Mouse (Mus musculus) liver, embryonic 18 days (tissue): ENCODE data around the gene Kctd17. TPM values are rescaled to one million over a fixed set of nuclear protein-coding genes. Genes with fewer than 3 reads are reported as not detected.

Experiments
- polyA plus RNA-seq: library from polyadenylated mRNA; depleted of rRNA; stranded (reverse); fragments of >200 nt; gene quantifications from 2 replicates; pipeline ENCODE4 v1.2.3, GENCODE M21; 2012; rRNA removed

The Kctd17 gene
- polyA plus RNA-seq, result 9.7 and 14.1 TPM in 2 replicates

DNA sequence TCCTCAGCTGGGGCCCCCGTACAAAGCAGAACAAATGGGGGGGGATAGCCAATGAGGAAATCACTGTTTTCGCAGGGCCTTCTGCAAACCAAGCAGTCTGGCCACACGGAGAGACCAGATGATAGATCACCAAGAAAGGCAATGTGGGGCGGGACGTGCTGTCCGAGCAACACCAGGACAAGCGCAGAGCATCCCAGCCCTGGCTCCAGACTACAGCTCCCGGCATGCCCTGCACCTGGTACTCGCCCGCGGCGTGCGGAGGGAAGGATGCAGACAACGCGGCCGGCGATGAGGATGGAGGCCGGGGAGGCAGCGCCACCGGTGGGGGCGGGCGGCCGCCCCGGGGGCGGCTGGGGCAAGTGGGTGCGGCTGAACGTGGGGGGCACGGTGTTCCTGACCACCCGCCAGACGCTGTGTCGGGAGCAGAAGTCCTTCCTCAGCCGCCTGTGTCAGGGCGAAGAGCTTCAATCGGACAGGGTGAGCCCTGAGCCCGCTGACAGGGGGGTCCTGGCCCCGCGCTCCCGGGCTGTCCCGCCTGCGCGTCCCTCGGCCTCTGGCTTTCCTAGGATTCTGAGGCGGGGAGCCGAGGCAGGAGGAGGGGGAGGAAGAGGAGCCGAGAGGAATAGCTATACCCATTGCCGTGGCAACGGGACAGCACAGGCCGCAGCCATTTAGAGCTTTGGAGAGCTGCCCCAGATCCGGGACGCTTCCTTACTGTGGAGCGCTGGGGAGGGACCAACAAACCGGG lies at the start of gene Kctd17:
TSS of gene Kctd17 (plus strand) at position 174 of the 748 bp plus-strand sequence.

DNA sequence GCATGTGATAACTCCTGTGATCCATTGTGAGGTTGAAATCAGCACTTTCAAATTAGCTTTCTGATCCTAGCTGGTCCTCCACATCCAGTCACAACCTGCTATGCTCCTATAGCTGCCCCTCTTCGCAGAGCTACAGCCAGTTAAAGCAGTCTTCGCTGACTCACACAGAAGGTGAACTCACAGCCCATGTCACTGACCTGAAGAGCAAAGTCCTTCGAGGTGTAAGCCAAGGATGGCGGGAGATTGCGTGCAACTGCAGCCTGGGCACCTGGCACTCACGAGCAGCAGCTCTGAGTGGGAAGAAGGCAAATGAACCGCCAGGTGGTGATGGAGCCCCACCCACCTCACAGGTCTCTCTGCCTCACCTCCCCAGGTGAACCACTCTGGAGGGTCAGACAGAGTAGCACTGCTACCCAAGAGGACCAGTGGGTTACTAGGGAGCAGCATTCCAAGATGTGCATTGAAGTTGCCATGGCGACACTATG lies 32.8 kb upstream of the Kctd17 start, which contains the start of gene Tex33:
TSS of gene Tex33 (minus strand) at position 435 of the 485 bp plus-strand sequence.

DNA sequence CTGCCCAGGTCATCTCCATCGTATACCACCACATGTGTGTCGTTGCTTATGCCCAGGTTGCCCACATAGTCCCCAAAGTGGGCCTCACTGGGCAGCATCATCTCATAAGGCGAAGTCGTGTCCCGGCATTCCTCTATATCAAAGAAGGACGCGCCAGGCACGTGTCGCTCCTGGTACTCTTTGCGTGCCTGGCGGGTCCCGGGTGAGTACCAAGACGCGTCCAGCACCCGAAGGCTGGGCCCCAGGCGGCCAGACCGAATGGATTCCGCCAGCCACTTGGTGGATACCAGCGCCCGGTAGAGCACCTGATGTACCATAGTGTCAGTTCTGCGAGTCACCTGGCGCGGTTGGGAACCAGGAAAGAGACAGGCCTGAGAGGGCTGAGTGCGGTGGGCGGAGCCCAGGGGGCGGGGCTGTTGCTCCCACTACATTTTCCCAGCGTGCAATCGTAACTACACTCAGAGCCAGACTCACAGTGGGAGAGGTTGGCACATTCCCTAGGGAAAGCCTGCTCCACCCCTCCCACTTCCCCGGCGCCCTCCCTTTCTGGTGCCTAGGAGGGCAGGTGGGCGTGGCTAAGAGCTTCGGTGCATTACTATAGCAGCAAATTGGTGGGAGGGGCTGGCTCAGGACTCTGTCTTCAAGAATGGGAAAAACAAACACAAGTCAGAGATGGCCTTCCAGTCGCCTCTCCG lies 22.7 kb upstream of the Kctd17 start, which contains the start of gene Tst:
TSS of gene Tst (minus strand) at position 391 of the 695 bp plus-strand sequence.

DNA sequence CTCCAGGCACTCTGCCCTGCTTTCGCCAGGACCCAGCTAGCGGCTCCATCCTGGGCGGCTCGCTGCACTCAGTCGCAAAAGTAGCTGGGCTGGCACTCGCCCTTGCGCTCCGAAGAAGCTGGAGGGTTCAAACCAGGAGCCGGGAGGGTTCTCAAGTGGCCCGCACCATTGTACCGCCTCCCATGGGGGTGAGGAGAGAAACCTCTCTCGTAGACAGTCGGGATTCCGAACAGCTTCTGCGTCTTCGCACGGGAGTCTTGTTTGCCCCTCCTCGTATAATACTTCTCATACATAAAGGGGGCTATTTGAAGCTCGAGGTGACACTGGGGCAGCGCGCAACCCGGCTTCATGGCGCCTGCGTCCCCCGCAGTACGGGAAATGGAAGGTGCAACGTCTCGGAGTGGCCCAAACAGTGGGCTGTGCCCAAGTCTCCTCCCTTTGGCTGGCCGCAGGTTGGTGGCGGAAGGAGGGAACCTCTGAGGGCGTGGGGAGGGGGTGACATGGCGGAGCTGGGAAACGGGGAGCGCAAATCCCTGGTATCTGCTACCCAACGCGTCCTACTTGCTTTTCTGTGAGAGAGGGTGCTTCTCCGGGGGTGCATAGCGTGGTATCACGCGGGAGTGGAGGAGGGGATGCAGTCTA lies 21.9 kb upstream of the Kctd17 start, which contains the start of gene Mpst:
TSS of gene Mpst (plus strand) at position 124 of the 642 bp plus-strand sequence.

DNA sequence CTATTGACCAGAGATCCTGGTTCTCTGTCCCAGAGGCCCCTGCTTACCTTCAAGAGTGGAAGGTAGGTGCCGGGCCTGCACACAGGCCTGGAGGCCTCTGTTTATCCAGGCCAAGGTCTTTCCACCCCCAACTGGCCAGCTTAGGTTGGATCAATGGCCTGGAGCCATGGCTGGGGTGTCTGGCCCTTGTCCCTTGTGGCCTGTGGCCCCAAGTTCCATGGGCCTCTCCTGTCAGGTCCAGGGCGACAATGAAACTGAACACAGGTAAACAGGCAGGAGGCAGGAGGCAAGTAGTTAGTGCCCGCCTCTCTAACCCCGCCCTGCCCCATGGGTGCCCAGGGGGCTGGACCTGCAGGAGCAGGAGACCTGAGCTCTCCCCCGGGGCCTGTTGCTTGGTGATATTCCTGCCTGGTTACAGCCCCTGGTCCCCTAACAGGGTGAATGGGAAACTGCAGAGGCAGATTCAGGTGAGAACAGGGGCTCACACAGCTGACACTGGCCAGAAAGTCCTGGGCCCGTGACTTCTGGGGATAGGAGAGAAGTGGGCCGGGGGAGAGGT lies 40.1 kb downstream of the Kctd17 start, which contains the start of gene Tmprss6:
TSS of gene Tmprss6 (minus strand) at position 256 of the 559 bp plus-strand sequence.

Other genes with a start within 250 kb of the Kctd17 start
- gene Pvalb, start 222.2 kb upstream of the Kctd17 start, polyA plus RNA-seq, result not detected in 2 replicates
- gene Ncf4, start 183.8 kb upstream of the Kctd17 start, polyA plus RNA-seq, result 55.4 and 71.9 TPM in 2 replicates
- 3.1 and 3.7 TPM in 2 replicates for gene Csf2rb2, start 122.8 kb upstream of the Kctd17 start, polyA plus RNA-seq
- 6.9 and 10.0 TPM in 2 replicates for gene Csf2rb, start 102.8 kb upstream of the Kctd17 start, polyA plus RNA-seq
- 0.03 and 0.05 TPM in 2 replicates for gene Tex33, start 32.7 kb upstream of the Kctd17 start, polyA plus RNA-seq
- gene Tst, start 22.7 kb upstream of the Kctd17 start, polyA plus RNA-seq, result 310 and 330 TPM in 2 replicates
- gene Mpst, start 22.1 kb upstream of the Kctd17 start, polyA plus RNA-seq, result 122 and 136 TPM in 2 replicates
- 74.6 and 84.1 TPM in 2 replicates for gene Tmprss6, start 40.1 kb downstream of the Kctd17 start, polyA plus RNA-seq
- gene Il2rb, start 66.7 kb downstream of the Kctd17 start, polyA plus RNA-seq, result 1.2 and 1.5 TPM in 2 replicates
- gene C1qtnf6, start 102.9 kb downstream of the Kctd17 start, polyA plus RNA-seq, result 7.3 and 8.1 TPM in 2 replicates
- 0.01 and 0.12 TPM in 2 replicates for gene Sstr3, start 116.1 kb downstream of the Kctd17 start, polyA plus RNA-seq
- gene Rac2, start 144.2 kb downstream of the Kctd17 start, polyA plus RNA-seq, result 87.3 and 91.4 TPM in 2 replicates
- gene Cyth4, start 168.5 kb downstream of the Kctd17 start, polyA plus RNA-seq, result 9.2 and 9.6 TPM in 2 replicates